8 mouse cellular contexts compared by ENCODE assay signal in genomic region chr8:95716546-95717335, GRCm38 (mm10). TPM values are rescaled to one million over a fixed set of nuclear protein-coding genes. Genes with fewer than 3 reads are reported as not detected.
DNase-seq lines count a peak whose midpoint lies in the region; ATAC-seq and TF ChIP-seq lines count a peak whose summit lies in the region.

No protein-coding gene starts in this region.

- no peaks in the 10 kb centered on the region for H3K9me3 ChIP-seq in hindbrain, embryonic 13.5 days
- H3K9me3 ChIP-seq in midbrain, embryonic 11.5 days (ENCODE audit: control insufficient read depth, low read length): no peaks in the 10 kb centered on the region

- no peak for TF ChIP-seq POLR2A in lung, adult 2 months (IDR thresholded peaks at IDR 0.05; ENCODE audit: borderline replicate concordance, extremely low read depth, low read depth, low read length)
- TF ChIP-seq POLR2A in cortical plate, adult 2 months (IDR thresholded peaks at IDR 0.05; ENCODE audit: extremely low read depth, insufficient read depth, low read length): no peak

- DNase-seq in lung, adult 2 months: peak; percentile 18
- DNase-seq in lung, postnatal 10 days: no peak
- DNase-seq in midbrain, embryonic 11.5 days (ENCODE audit: low spot score, missing footprints): peak; percentile 91
- DNase-seq in urinary bladder, postnatal 36 days (ENCODE audit: low spot score in 2 of 2): no peak
- no peak for DNase-seq in layer of hippocampus, adult 8-10 months (ENCODE audit: low spot score in 2 of 2)
- no peak for DNase-seq in frontal cortex, postnatal 14 days (ENCODE audit: low spot score in 2 of 2)

- WGBS in lung, adult 2 months: 23% methylated on average over 21 of the region's 21 CpGs
- 22% methylated on average over 21 of the region's 21 CpGs for WGBS in hindbrain, embryonic 13.5 days
- 23% methylated on average over 21 of the region's 21 CpGs for WGBS in midbrain, embryonic 11.5 days

- peak overlapping the region; percentile 92 for H3K4me3 ChIP-seq in lung, adult 2 months (replicated peaks; ENCODE audit: extremely low read depth, low read depth, low read length)
- H3K4me3 ChIP-seq in cortical plate, adult 2 months (ENCODE audit: insufficient read depth, low read length): peak overlapping the region; percentile 45
- peak overlapping the region; percentile 87 for H3K4me3 ChIP-seq in hindbrain, embryonic 13.5 days
- peak overlapping the region; percentile 83 for H3K4me3 ChIP-seq in midbrain, embryonic 11.5 days (ENCODE audit: low read depth, low read length)

- H3K9ac ChIP-seq in hindbrain, embryonic 13.5 days: peak overlapping the region; percentile 84
- H3K9ac ChIP-seq in midbrain, embryonic 11.5 days (ENCODE audit: low read length): peak overlapping the region; percentile 85

- peak overlapping the region; percentile 98 for H3K4me2 ChIP-seq in hindbrain, embryonic 13.5 days
- peak overlapping the region; percentile 94 for H3K4me2 ChIP-seq in midbrain, embryonic 11.5 days

- H3K27ac ChIP-seq in cortical plate, adult 2 months (ENCODE audit: insufficient read depth, low read length): no peak overlapping the region
- peak overlapping the region; percentile 81 for H3K27ac ChIP-seq in hindbrain, embryonic 13.5 days
- H3K27ac ChIP-seq in midbrain, embryonic 11.5 days (ENCODE audit: low read depth, low read length): no peak overlapping the region

- TF ChIP-seq CTCF in lung, adult 2 months (IDR thresholded peaks at IDR 0.05; ENCODE audit: insufficient read depth, low read length): no peak
- no peak for TF ChIP-seq CTCF in cortical plate, adult 2 months (IDR thresholded peaks at IDR 0.05; ENCODE audit: extremely low read depth, insufficient read depth, low read length)

- no peaks in the 10 kb centered on the region for H3K27me3 ChIP-seq in hindbrain, embryonic 13.5 days
- no peaks in the 10 kb centered on the region for H3K27me3 ChIP-seq in midbrain, embryonic 11.5 days (ENCODE audit: control insufficient read depth, insufficient read depth, low read length)

- peaks cover 57% of the 10 kb centered on the region for H3K36me3 ChIP-seq in hindbrain, embryonic 13.5 days
- peaks cover 3% of the 10 kb centered on the region; the same call in 1 of the 2 replicates for H3K36me3 ChIP-seq in midbrain, embryonic 11.5 days (ENCODE audit: control insufficient read depth, insufficient read depth, low read length)

- ATAC-seq in hindbrain, embryonic 13.5 days (ENCODE audit: low FRiP score): no peak
- ATAC-seq in midbrain, embryonic 11.5 days (ENCODE audit: low FRiP score): no peak

- H3K4me1 ChIP-seq in lung, adult 2 months (ENCODE audit: control insufficient read depth, insufficient read depth, low read length): peaks cover 7% of the 10 kb centered on the region
- H3K4me1 ChIP-seq in cortical plate, adult 2 months (ENCODE audit: control insufficient read depth, insufficient read depth, low read length): peaks cover 3% of the 10 kb centered on the region; the same call in 1 of the 2 replicates
- H3K4me1 ChIP-seq in hindbrain, embryonic 13.5 days (replicated peaks): peaks cover 20% of the 10 kb centered on the region
- peaks cover 13% of the 10 kb centered on the region for H3K4me1 ChIP-seq in midbrain, embryonic 11.5 days (ENCODE audit: control insufficient read depth, insufficient read depth, low read length)

RNA-seq across cellular contexts. Expression of gene Setd6, which starts 1.1 kb away (rescaled TPM):
- polyA plus RNA-seq in lung, adult 2 months (2012; rRNA removed): 8.9 and 13.8 TPM in 2 replicates
- polyA plus RNA-seq in cortical plate, adult 2 months (2012; rRNA removed): 22.9 and 29.1 TPM in 2 replicates
- 23.6 and 23.7 TPM in 2 replicates for polyA plus RNA-seq in hindbrain, embryonic 13.5 days (2015; fragmentation: Nextera tagmentation; extraction: Ambion mirVana)
- 20.8 and 24.2 TPM in 2 replicates for polyA plus RNA-seq in midbrain, embryonic 11.5 days (2014; fragmentation: Nextera tagmentation; extraction: Ambion mirVana)
- total RNA-seq in layer of hippocampus, adult 8-10 months (2022): 10 to 100 TPM; 18.7 to 27.8 (median 23.9) TPM

RNA-seq across cellular contexts. Expression of gene Ndrg4, which starts 40.0 kb away (rescaled TPM):
- polyA plus RNA-seq in lung, adult 2 months (2012; rRNA removed): 17.4 and 21.5 TPM in 2 replicates
- 1,920 and 1,995 TPM in 2 replicates for polyA plus RNA-seq in cortical plate, adult 2 months (2012; rRNA removed)
- 224 and 229 TPM in 2 replicates for polyA plus RNA-seq in hindbrain, embryonic 13.5 days (2015; fragmentation: Nextera tagmentation; extraction: Ambion mirVana)
- 45.5 and 46.7 TPM in 2 replicates for polyA plus RNA-seq in midbrain, embryonic 11.5 days (2014; fragmentation: Nextera tagmentation; extraction: Ambion mirVana)
- total RNA-seq in layer of hippocampus, adult 8-10 months (2022): 1,000 to 10,000 TPM; 1,272 to 1,518 (median 1,383) TPM

Comparison
In these comparisons a context has a peak if more than half of its experiments do, and no peak if none do; other contexts are left out.
1. DNase-seq: peak in lung, adult 2 months (single experiment) and midbrain, embryonic 11.5 days (single experiment); none in lung, postnatal 10 days (single experiment), urinary bladder, postnatal 36 days (0 of 2), layer of hippocampus, adult 8-10 months (0 of 2) and frontal cortex, postnatal 14 days (0 of 2).
2. Peak in every context shown above with its lines, with median percentiles within 50 percentile points of each other: H3K4me3 ChIP-seq.